Mouse (Mus musculus) CH12.LX (cell line): ENCODE data around the gene Defa23. TPM values are rescaled to one million over a fixed set of nuclear protein-coding genes. Genes with fewer than 3 reads are reported as not detected.
"Not testable (repeated sequence)": the region's sequence is repeated elsewhere in the genome, so short reads cannot be mapped to it uniquely, and the experiment has no call there.

ENCODE experiments used
- DNase-seq: peaks from one replicate; pipeline ENCODE4 v3.0.0-alpha.2; 2013; ENCODE audit errors: extremely low read depth
- H3K27ac ChIP-seq: 2 replicates; pipeline ENCODE4 v1.5.1; 2012; ENCODE audit warnings: low read depth, mild to moderate bottlenecking, control low read depth, moderate library complexity; ENCODE audit not compliant: insufficient read depth
- H3K27me3 ChIP-seq: replicated peaks from 2 replicates; pipeline ENCODE3; 2012; ENCODE audit warnings: inconsistent platforms
- H3K36me3 ChIP-seq, 2 experiments: replicated peaks in 1 of 2; 2 replicates each; pipeline versions ENCODE3 to v1.6.1; 2012; ENCODE audit warnings: inconsistent platforms in 1 of 2, low read length in 1 of 2, mild to moderate bottlenecking in 1 of 2, mixed read lengths in 1 of 2, moderate library complexity in 1 of 2; ENCODE audit not compliant: control insufficient read depth in 1 of 2, insufficient read depth in 1 of 2
- H3K4me1 ChIP-seq, 2 experiments: 2 replicates each; pipeline ENCODE4 v1.6.1; 2012; ENCODE audit warnings: inconsistent platforms in 1 of 2, moderate library complexity in 1 of 2; ENCODE audit not compliant: insufficient read depth in 2 of 2, control insufficient read depth in 1 of 2
- H3K4me2 ChIP-seq: 2 replicates; pipeline ENCODE4 v1.6.1; 2012; ENCODE audit warnings: low read depth, mild to moderate bottlenecking, control low read depth; ENCODE audit not compliant: poor library complexity, insufficient read depth, severe bottlenecking
- H3K4me3 ChIP-seq, 3 experiments: fragments of 150-350 bp in 1 of 3; sonication (generic) in 1 of 3; replicated peaks in 1 of 3; 2 replicates each; pipeline versions ENCODE3 to v1.5.1; 2011 to 2012; ENCODE audit warnings: low read depth in 2 of 3, low read length in 2 of 3, mild to moderate bottlenecking in 2 of 3, moderate library complexity in 2 of 3, control low read depth in 1 of 3, improper control_type of control experiment in 1 of 3, inconsistent platforms in 1 of 3, mixed read lengths in 1 of 3; ENCODE audit not compliant: poor library complexity in 1 of 3
- H3K79me2 ChIP-seq: replicated peaks from 2 replicates; pipeline ENCODE4 v1.6.1; 2012; ENCODE audit warnings: mild to moderate bottlenecking, moderate library complexity; ENCODE audit not compliant: control insufficient read depth, poor library complexity, insufficient read depth, severe bottlenecking; ENCODE audit errors: extremely low read depth
- H3K9ac ChIP-seq: 2 replicates; pipeline ENCODE4 v1.6.1; 2012; ENCODE audit warnings: low read depth, mild to moderate bottlenecking, control low read depth, moderate library complexity; ENCODE audit not compliant: insufficient read depth
- H3K9me3 ChIP-seq: replicated peaks from 2 replicates; pipeline ENCODE3; 2012; ENCODE audit warnings: low read length, inconsistent platforms, mixed read lengths
- CTCF ChIP-seq, 2 experiments: IDR thresholded peaks in 1 of 2; conservative IDR thresholded peaks in 1 of 2; 2 replicates each; pipeline ENCODE4 v1.5.1; 2011 to 2012; ENCODE audit warnings: low read depth in 2 of 2, low read length in 2 of 2, improper control_type of control experiment in 1 of 2, inconsistent platforms in 1 of 2, mild to moderate bottlenecking in 1 of 2, moderate library complexity in 1 of 2
- ETS1 ChIP-seq: conservative IDR thresholded peaks from 2 replicates; pipeline ENCODE4 v1.6.1; 2012; ENCODE audit warnings: low read depth, mild to moderate bottlenecking, inconsistent platforms, low read length, improper control_type of control experiment, moderate library complexity
- HCFC1 ChIP-seq: IDR thresholded peaks from 2 replicates; pipeline ENCODE4 v1.6.1; 2012; ENCODE audit warnings: low read depth, mild to moderate bottlenecking, inconsistent platforms, low read length, improper control_type of control experiment
- IRF4 ChIP-seq: IDR thresholded peaks from 2 replicates; pipeline ENCODE4 v1.6.1; 2014; ENCODE audit warnings: low read depth, mild to moderate bottlenecking, inconsistent platforms, low read length, improper control_type of control experiment
- MYC ChIP-seq: IDR thresholded peaks from 2 replicates; pipeline ENCODE4 v1.6.1; 2011; ENCODE audit warnings: low read depth, mild to moderate bottlenecking, improper control_type of control experiment, low read length
- PAX5 ChIP-seq: IDR thresholded peaks from 2 replicates; pipeline ENCODE4 v1.6.1; 2012; ENCODE audit warnings: low read length, inconsistent platforms, mixed read lengths
- RAD21 ChIP-seq: IDR thresholded peaks from 2 replicates; pipeline ENCODE4 v1.6.1; 2011; ENCODE audit warnings: low read depth, mild to moderate bottlenecking, low read length, improper control_type of control experiment, moderate library complexity
- SMC3 ChIP-seq: IDR thresholded peaks from 2 replicates; pipeline ENCODE4 v1.6.1; 2011; ENCODE audit warnings: low read depth, low read length, improper control_type of control experiment
- USF1 ChIP-seq: IDR thresholded peaks from 2 replicates; pipeline ENCODE4 v1.6.1; 2014; ENCODE audit warnings: low read depth, mild to moderate bottlenecking, inconsistent platforms, low read length, improper control_type of control experiment
- ZC3H11A ChIP-seq: IDR thresholded peaks from 2 replicates; pipeline ENCODE4 v1.6.1; 2012; ENCODE audit warnings: low read depth, mild to moderate bottlenecking, inconsistent platforms, low read length, improper control_type of control experiment
- dilution Hi-C: fragments of 300-500 bp; cut with MboI; formaldehyde crosslinking; loops from 2 replicates; pipeline ENCODE4 v1.14.3; 2020; ENCODE audit warnings: low sequenced_read_pairs; ENCODE audit not compliant: extremely low pct_unique_long_range_greater_than_20kb, extremely low pct_ligation_motif_present
- in situ Hi-C: fragments of 300-500 bp; cut with MboI; formaldehyde crosslinking; loops from 3 replicates; pipeline ENCODE4 v1.14.3; 2019; ENCODE audit warnings: low sequenced_read_pairs, low pct_ligation_motif_present, low pct_unique_long_range_greater_than_20kb, mixed read lengths
- polyA plus RNA-seq: library from polyadenylated mRNA; unstranded; fragments of >175 nt; gene quantifications from 2 replicates; pipeline ENCODE4 v1.2.1, GENCODE M21; 2012; ENCODE audit warnings: low read depth; ENCODE audit not compliant: insufficient read length
- total RNA-seq, 2 experiments: library from RNA; depleted of rRNA; stranded (reverse); fragments of 300-350 nt in 1 of 2; fragments of >200 nt in 1 of 2; gene quantifications; 2 replicates each; pipeline ENCODE4 v1.2.3; 2012 to 2014

Defa23 gene
- not detected in 2 replicates for total RNA-seq (2012; rRNA removed)
- total RNA-seq (2014; rRNA removed): not detected in 2 replicates
- polyA plus RNA-seq: not detected in 2 replicates

- H3K4me1 ChIP-seq, H3K79me2 ChIP-seq, H3K36me3 ChIP-seq, in situ Hi-C loops, H3K27ac ChIP-seq, H3K4me3 ChIP-seq, H3K9ac ChIP-seq, dilution Hi-C loops, H3K4me2 ChIP-seq, DNase-seq, H3K9me3 ChIP-seq, H3K27me3 ChIP-seq: not testable (repeated sequence)
Observed at GRCm38 (mm10) chr8:21054747-21055146, at the start of gene Defa23. Defa23 (plus strand) TSS chr8:21055047.

DNA sequence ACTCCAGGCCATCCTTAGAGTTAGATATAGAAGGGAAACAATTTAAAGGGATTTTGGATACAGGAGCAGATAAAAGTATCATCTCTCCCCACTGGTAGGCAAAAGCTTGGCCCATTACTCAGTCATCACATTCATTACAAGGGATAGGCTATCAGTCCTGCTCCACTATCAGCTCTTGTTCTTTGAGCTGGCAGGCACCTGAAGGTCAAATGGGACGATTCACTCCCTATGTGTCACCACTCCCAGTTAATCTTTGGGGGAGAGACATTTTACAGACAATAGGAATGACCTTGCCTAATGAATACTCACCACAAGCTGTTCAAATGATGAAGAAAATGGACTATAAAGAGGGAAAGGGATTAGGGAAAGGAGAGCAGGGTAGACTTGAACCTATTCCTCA is 48.0 kb upstream of the Defa23 start:
- Histone ChIP-seq H3K36me3 (no peaks in the 10 kb centered on the region), H3K4me1 (no peaks in the 10 kb centered on the region), H3K4me2 (no peak overlapping the region), H3K27me3 (peaks cover 5% of the 10 kb centered on the region), H3K9me3 (no peaks in the 10 kb centered on the region), H3K79me2 (no peaks in the 10 kb centered on the region), H3K4me3 (no peak overlapping the region), H3K9ac (no peak overlapping the region), H3K27ac (no peak overlapping the region)
- in situ Hi-C loops: no loop called here
- TF ChIP-seq ZC3H11A (no peak), ETS1 (no peak), USF1 (no peak), SMC3 (no peak), HCFC1 (no peak), MYC (no peak), PAX5 (no peak), IRF4 (no peak)
- dilution Hi-C loops: no loop called here
- DNase-seq: no peak

DNA sequence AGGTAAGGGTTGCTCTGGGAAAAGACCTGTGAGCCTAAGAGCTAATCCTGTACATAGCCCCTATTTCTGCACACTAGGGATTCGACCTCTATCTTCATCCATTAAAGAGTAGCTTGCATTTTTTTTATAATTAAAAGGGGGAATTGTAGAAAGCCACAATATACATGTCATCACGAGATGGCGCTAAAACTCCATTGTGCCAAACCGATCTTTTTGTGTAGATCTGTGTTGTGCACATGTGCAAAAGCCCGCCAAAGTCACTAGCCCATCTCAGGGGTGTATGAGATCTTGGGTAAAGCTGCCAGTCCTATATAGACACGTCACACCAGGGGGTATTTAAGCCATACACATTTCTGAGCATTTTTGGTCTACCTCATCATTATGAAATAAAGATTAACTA is 46.3 kb upstream of the Defa23 start:
- in situ Hi-C loops, dilution Hi-C loops: not testable (repeated sequence)
- DNase-seq: peak; percentile 17

GRCm38 (mm10) chr8:21010548-21010947 is 44.3 kb upstream of the Defa23 start:
- H3K4me3 ChIP-seq, H3K9ac ChIP-seq, H3K4me2 ChIP-seq, H3K9me3 ChIP-seq, dilution Hi-C loops, H3K4me1 ChIP-seq, H3K79me2 ChIP-seq, in situ Hi-C loops, H3K36me3 ChIP-seq, H3K27ac ChIP-seq, H3K27me3 ChIP-seq, DNase-seq: not testable (repeated sequence)

More for the DNA sequence above, 46.3 kb upstream of the Defa23 start:
- not testable (repeated sequence) for H3K27ac ChIP-seq, H3K4me2 ChIP-seq, H3K4me3 ChIP-seq, H3K9ac ChIP-seq, H3K36me3 ChIP-seq, H3K27me3 ChIP-seq, H3K79me2 ChIP-seq, H3K4me1 ChIP-seq, H3K9me3 ChIP-seq
- peak; percentile 18 to 37; a peak in 2 of 4 replicates for TF ChIP-seq CTCF (conservative IDR thresholded peaks at IDR 0.05 in 1 of 2, IDR thresholded peaks at IDR 0.05 in 1 of 2; ENCODE audit: low read depth in 2 of 2, low read length in 2 of 2)
- peak; percentile 33 for TF ChIP-seq RAD21

DNA sequence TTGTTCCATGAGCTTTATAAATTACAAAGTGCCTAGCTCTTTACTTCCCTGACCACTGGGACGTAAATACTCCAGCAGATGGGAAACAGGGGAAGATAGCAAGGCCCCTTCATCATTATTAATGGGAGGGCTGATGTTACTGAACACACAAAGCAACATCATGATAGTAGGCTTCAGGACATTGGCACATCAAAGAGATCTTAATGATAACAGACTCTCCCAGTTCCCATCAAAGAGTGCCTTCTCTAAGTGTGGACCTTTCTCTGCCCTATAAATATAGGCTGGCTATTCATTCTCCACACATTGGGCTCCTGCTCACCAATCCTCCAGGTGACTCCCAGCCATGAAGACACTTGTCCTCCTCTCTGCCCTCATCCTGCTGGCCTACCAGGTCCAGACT is 29.6 kb upstream of the Defa23 start, which contains the start of gene Defa21:
Gene Defa21 (plus strand): TSS at position 301 of the 400 bp plus-strand sequence.
- H3K4me3 ChIP-seq, H3K27me3 ChIP-seq, in situ Hi-C loops, H3K9ac ChIP-seq, DNase-seq, H3K36me3 ChIP-seq, H3K4me1 ChIP-seq, H3K4me2 ChIP-seq, H3K79me2 ChIP-seq, H3K27ac ChIP-seq, dilution Hi-C loops, H3K9me3 ChIP-seq: not testable (repeated sequence)
